Mouse (Mus musculus) neural tube, embryonic 15.5 days (tissue): Measurements from ENCODE around the gene Ncapg. TPM values are rescaled to one million over a fixed set of nuclear protein-coding genes. Genes with fewer than 3 reads are reported as not detected.
A peak's percentile ranks its signal among the peaks of the same experiment; 100 is the strongest.

Experiments used
- ATAC-seq: fragments of 200-750 bp; cut with Nextera tagmentation; 2 replicates; pipeline ENCODE4 v1.8.0; 2017; ENCODE audit warnings: mild to moderate bottlenecking, moderate TSS enrichment, moderate library complexity; ENCODE audit not compliant: low FRiP score
- H3K27ac ChIP-seq: fragments of 300-500 bp; sonication (generic); replicated peaks from 2 replicates; pipeline ENCODE4 v1.5.1; 2015; ENCODE audit warnings: mild to moderate bottlenecking, inconsistent platforms
- H3K27me3 ChIP-seq: fragments of 300-500 bp; sonication (generic); replicated peaks from 2 replicates; pipeline ENCODE4 v1.6.1; 2015; ENCODE audit warnings: inconsistent platforms
- H3K36me3 ChIP-seq: fragments of 300-500 bp; sonication (generic); 2 replicates; pipeline ENCODE4 v1.6.1; 2015; ENCODE audit warnings: inconsistent platforms
- H3K4me1 ChIP-seq: fragments of 300-500 bp; sonication (generic); 2 replicates; pipeline ENCODE4 v1.6.1; 2015; ENCODE audit warnings: inconsistent platforms
- H3K4me2 ChIP-seq: fragments of 300-500 bp; sonication (generic); 2 replicates; pipeline ENCODE4 v1.6.1; 2015; ENCODE audit warnings: inconsistent platforms, mild to moderate bottlenecking, moderate library complexity
- H3K4me3 ChIP-seq: fragments of 300-500 bp; sonication (generic); replicated peaks from 2 replicates; pipeline ENCODE4 v1.5.1; 2015; ENCODE audit warnings: mild to moderate bottlenecking, inconsistent platforms
- H3K9ac ChIP-seq: fragments of 300-500 bp; sonication (generic); replicated peaks from 2 replicates; pipeline ENCODE4 v1.6.1; 2015; ENCODE audit warnings: mild to moderate bottlenecking, inconsistent platforms
- H3K9me3 ChIP-seq: fragments of 300-500 bp; sonication (generic); replicated peaks from 2 replicates; pipeline ENCODE4 v1.6.1; 2016; ENCODE audit warnings: inconsistent platforms
- WGBS: fragments of 180-500 bp; shearing (Covaris S2); methylation state at CpG from one replicate; pipeline ENCODE4 v1.1.7; 2015; ENCODE audit warnings: mixed read lengths; 5-methylcytosine and 5-hydroxymethylcytosine counted together
- polyA plus RNA-seq: library from polyadenylated mRNA; unstranded; fragments of >200 nt; fragmentation: Nextera tagmentation; extraction: Ambion mirVana; gene quantifications from 2 replicates; pipeline ENCODE4 v1.2.1, GENCODE M21; 2015

Gene Ncapg
- polyA plus RNA-seq, 1 experiment from 2014 or later, result 5.3 TPM

GRCm38 (mm10) chr5:45669234-45669597 is 503 bp upstream of the Ncapg start:
- H3K9me3 ChIP-seq, result no peaks in the 10 kb centered on the region
- H3K4me3 ChIP-seq, result peak overlapping the region; percentile 80
- H3K9ac ChIP-seq, result peak overlapping the region; percentile 68
- no peaks in the 10 kb centered on the region for H3K27me3 ChIP-seq
- ATAC-seq, result peak; percentile 72
- H3K36me3 ChIP-seq, result no peaks in the 10 kb centered on the region
- peak overlapping the region; percentile 77 for H3K27ac ChIP-seq
- peak overlapping the region; percentile 98 for H3K4me2 ChIP-seq
- peaks cover 13% of the 10 kb centered on the region for H3K4me1 ChIP-seq
- WGBS, result under 1% methylated on average over 27 of the region's 27 CpGs

GRCm38 (mm10) chr5:45670280-45670670 is 556 bp downstream of the Ncapg start:
- Histone ChIP-seq H3K4me2 (peak overlapping the region; percentile 98), H3K27ac (no peak overlapping the region), H3K27me3 (no peaks in the 10 kb centered on the region), H3K9ac (peak overlapping the region; percentile 60), H3K36me3 (no peaks in the 10 kb centered on the region), H3K9me3 (no peaks in the 10 kb centered on the region), H3K4me3 (peak overlapping the region; percentile 80), H3K4me1 (peaks cover 13% of the 10 kb centered on the region)
- ATAC-seq, result no peak
- WGBS, result under 1% methylated on average over 13 of the region's 13 CpGs

- WGBS, result 48% methylated on average over 5 of the region's 5 CpGs
These were observed 1.3 kb downstream of the Ncapg start for GRCm38 (mm10) chr5:45670894-45671494.

GRCm38 (mm10) chr5:45675032-45675431 is 5.3 kb downstream of the Ncapg start:
- ATAC-seq, result no peak
- H3K4me1 ChIP-seq, result peaks cover 6% of the 10 kb centered on the region
- no peaks in the 10 kb centered on the region for H3K9me3 ChIP-seq
- no peak overlapping the region for H3K4me3 ChIP-seq
- H3K4me2 ChIP-seq, result no peak overlapping the region
- H3K27me3 ChIP-seq, result no peaks in the 10 kb centered on the region
- H3K36me3 ChIP-seq, result no peaks in the 10 kb centered on the region
- 95% methylated on average over 1 of the region's 1 CpGs for WGBS
- no peak overlapping the region for H3K27ac ChIP-seq
- H3K9ac ChIP-seq, result no peak overlapping the region

More at GRCm38 (mm10) chr5:45670894-45671494, 1.3 kb downstream of the Ncapg start:
- Histone ChIP-seq H3K4me1 (peaks cover 13% of the 10 kb centered on the region), H3K9ac (no peak overlapping the region), H3K27me3 (no peaks in the 10 kb centered on the region), H3K36me3 (no peaks in the 10 kb centered on the region), H3K4me3 (no peak overlapping the region), H3K27ac (no peak overlapping the region), H3K4me2 (peak overlapping the region; percentile 98), H3K9me3 (no peaks in the 10 kb centered on the region)
- ATAC-seq, result no peak

GRCm38 (mm10) chr5:45677639-45678038 is 7.9 kb downstream of the Ncapg start:
- no peak overlapping the region for H3K27ac ChIP-seq
- no peak overlapping the region for H3K4me3 ChIP-seq
- no peaks in the 10 kb centered on the region for H3K9me3 ChIP-seq
- no peak for ATAC-seq
- 91% methylated on average over 4 of the region's 4 CpGs for WGBS
- H3K9ac ChIP-seq, result no peak overlapping the region
- no peak overlapping the region for H3K4me2 ChIP-seq
- no peaks in the 10 kb centered on the region for H3K36me3 ChIP-seq
- no peaks in the 10 kb centered on the region for H3K4me1 ChIP-seq
- H3K27me3 ChIP-seq, result no peaks in the 10 kb centered on the region

GRCm38 (mm10) chr5:45679955-45680354 is 10.2 kb downstream of the Ncapg start:
- no peak overlapping the region for H3K9ac ChIP-seq
- no peak overlapping the region for H3K4me2 ChIP-seq
- H3K27me3 ChIP-seq, result no peaks in the 10 kb centered on the region
- H3K36me3 ChIP-seq, result no peaks in the 10 kb centered on the region
- no peaks in the 10 kb centered on the region for H3K4me1 ChIP-seq
- no peak overlapping the region for H3K4me3 ChIP-seq
- no peak for ATAC-seq
- H3K9me3 ChIP-seq, result no peaks in the 10 kb centered on the region
- H3K27ac ChIP-seq, result no peak overlapping the region

GRCm38 (mm10) chr5:45683388-45683787 is 13.7 kb downstream of the Ncapg start:
- no peak overlapping the region for H3K27ac ChIP-seq
- no peak overlapping the region for H3K4me2 ChIP-seq
- no peaks in the 10 kb centered on the region for H3K27me3 ChIP-seq
- no peaks in the 10 kb centered on the region for H3K36me3 ChIP-seq
- H3K4me3 ChIP-seq, result no peak overlapping the region
- H3K9ac ChIP-seq, result no peak overlapping the region
- WGBS, result 100% methylated on average over 1 of the region's 1 CpGs
- H3K4me1 ChIP-seq, result no peaks in the 10 kb centered on the region
- ATAC-seq, result no peak
- no peaks in the 10 kb centered on the region for H3K9me3 ChIP-seq

GRCm38 (mm10) chr5:45685243-45685642 is 15.5 kb downstream of the Ncapg start:
- 96% methylated on average over 2 of the region's 2 CpGs for WGBS
- H3K27me3 ChIP-seq, result no peaks in the 10 kb centered on the region
- ATAC-seq, result no peak

GRCm38 (mm10) chr5:45686223-45686622 is 16.5 kb downstream of the Ncapg start:
- WGBS, result 97% methylated on average over 3 of the region's 3 CpGs
- no peaks in the 10 kb centered on the region for H3K36me3 ChIP-seq

More at GRCm38 (mm10) chr5:45685243-45685642, 15.5 kb downstream of the Ncapg start:
- no peak overlapping the region for H3K27ac ChIP-seq
- H3K4me3 ChIP-seq, result no peak overlapping the region
- no peaks in the 10 kb centered on the region for H3K36me3 ChIP-seq
- H3K4me1 ChIP-seq, result no peaks in the 10 kb centered on the region
- no peaks in the 10 kb centered on the region for H3K9me3 ChIP-seq
- H3K4me2 ChIP-seq, result no peak overlapping the region
- H3K9ac ChIP-seq, result no peak overlapping the region

GRCm38 (mm10) chr5:45689152-45689551 is 19.4 kb downstream of the Ncapg start:
- WGBS, result 84% methylated on average over 4 of the region's 4 CpGs
- no peak overlapping the region for H3K4me2 ChIP-seq

More at GRCm38 (mm10) chr5:45686223-45686622, 16.5 kb downstream of the Ncapg start:
- Histone ChIP-seq H3K27ac (no peak overlapping the region), H3K4me3 (no peak overlapping the region), H3K9me3 (no peaks in the 10 kb centered on the region), H3K4me1 (no peaks in the 10 kb centered on the region), H3K27me3 (no peaks in the 10 kb centered on the region), H3K4me2 (no peak overlapping the region), H3K9ac (no peak overlapping the region)
- ATAC-seq, result no peak

GRCm38 (mm10) chr5:45690802-45691201 is 21.1 kb downstream of the Ncapg start:
- Histone ChIP-seq H3K27me3 (no peaks in the 10 kb centered on the region), H3K4me1 (no peaks in the 10 kb centered on the region), H3K9me3 (no peaks in the 10 kb centered on the region), H3K4me2 (no peak overlapping the region), H3K27ac (no peak overlapping the region), H3K9ac (no peak overlapping the region), H3K36me3 (no peaks in the 10 kb centered on the region), H3K4me3 (no peak overlapping the region)
- WGBS, result 83% methylated on average over 2 of the region's 2 CpGs
- ATAC-seq, result no peak

More at GRCm38 (mm10) chr5:45689152-45689551, 19.4 kb downstream of the Ncapg start:
- no peak for ATAC-seq
- Histone ChIP-seq H3K27ac (no peak overlapping the region), H3K36me3 (no peaks in the 10 kb centered on the region), H3K9me3 (no peaks in the 10 kb centered on the region), H3K27me3 (no peaks in the 10 kb centered on the region), H3K4me3 (no peak overlapping the region), H3K4me1 (no peaks in the 10 kb centered on the region), H3K9ac (no peak overlapping the region)

GRCm38 (mm10) chr5:45691678-45692077 is 22.0 kb downstream of the Ncapg start:
- no peak overlapping the region for H3K4me2 ChIP-seq
- H3K9me3 ChIP-seq, result no peaks in the 10 kb centered on the region
- H3K9ac ChIP-seq, result no peak overlapping the region
- no peaks in the 10 kb centered on the region for H3K27me3 ChIP-seq
- H3K27ac ChIP-seq, result no peak overlapping the region
- H3K36me3 ChIP-seq, result no peaks in the 10 kb centered on the region
- no peaks in the 10 kb centered on the region for H3K4me1 ChIP-seq
- 90% methylated on average over 6 of the region's 6 CpGs for WGBS
- H3K4me3 ChIP-seq, result no peak overlapping the region
- no peak for ATAC-seq
